Mouse (Mus musculus) spleen, adult 2 months (tissue): ENCODE results near the gene Cep112.

ENCODE experiments used
- CTCF ChIP-seq: fragments of 200-500 bp; IDR thresholded peaks from 2 replicates; pipeline ENCODE4 v1.5.1; 2011; ENCODE audit warnings: mild to moderate bottlenecking, inconsistent platforms; ENCODE audit not compliant: insufficient read depth, insufficient read length, insufficient replicate concordance; ENCODE audit errors: extremely low read depth
- POLR2A ChIP-seq: fragments of 200-500 bp; IDR thresholded peaks from 2 replicates; pipeline ENCODE4 v1.6.1; 2011; ENCODE audit warnings: low read depth, low read length, inconsistent platforms

- TF ChIP-seq CTCF (no peak), POLR2A (no peak)
These were observed 403.5 kb downstream of the Cep112 start for GRCm38 (mm10) chr11:108828374-108829025.
